Mouse (Mus musculus): ENCODE measurements around the gene 4930583I09Rik. TPM values are rescaled to one million over a fixed set of nuclear protein-coding genes. Genes with fewer than 3 reads are reported as not detected.
A peak's percentile ranks its signal among the peaks of the same experiment; 100 is the strongest.

Gene 4930583I09Rik
- total RNA-seq (2021) = not detected

GRCm38 (mm10) chr17:64835928-64836327 is at the start of gene 4930583I09Rik:
TSS of gene 4930583I09Rik (minus strand) at chr17:64836071.
- DNase-seq = no peak
- intact Hi-C loops (cut with DNase I) = no loop called here

GRCm38 (mm10) chr17:64876111-64876510 is 40.2 kb upstream of the 4930583I09Rik start:
- intact Hi-C loops (cut with DNase I) = loop anchor here (10.0 kb wide), 1 partner anchor 271 kb away; the partner anchor contains the start of gene Man2a1
- DNase-seq = peak; percentile 41

- DNase-seq = peak; percentile 45
- intact Hi-C loops (cut with DNase I) = loop anchor here (10.0 kb wide), 1 partner anchor 269 kb away; the partner anchor contains the start of gene Man2a1
These were observed 37.8 kb upstream of the 4930583I09Rik start for GRCm38 (mm10) chr17:64873651-64874072.

GRCm38 (mm10) chr17:64863817-64864216 is 27.9 kb upstream of the 4930583I09Rik start:
- no peak for DNase-seq
- intact Hi-C loops (cut with DNase I) = no loop called here

- no peak for DNase-seq
- intact Hi-C loops (cut with DNase I) = no loop called here
These were observed 25.1 kb upstream of the 4930583I09Rik start for GRCm38 (mm10) chr17:64860963-64861362.

- DNase-seq = no peak
- intact Hi-C loops (cut with DNase I) = no loop called here
These were observed 23.0 kb upstream of the 4930583I09Rik start for GRCm38 (mm10) chr17:64858848-64859247.

GRCm38 (mm10) chr17:64848031-64848430 is 12.2 kb upstream of the 4930583I09Rik start:
- intact Hi-C loops (cut with DNase I) = no loop called here
- DNase-seq = no peak

- intact Hi-C loops (cut with DNase I) = no loop called here
- no peak for DNase-seq
These were observed 10.8 kb upstream of the 4930583I09Rik start for GRCm38 (mm10) chr17:64846654-64847053.

GRCm38 (mm10) chr17:64836892-64837291 is 1.0 kb upstream of the 4930583I09Rik start:
- DNase-seq = no peak
- intact Hi-C loops (cut with DNase I) = no loop called here

- no peak for DNase-seq
- intact Hi-C loops (cut with DNase I) = no loop called here
These were observed 481 bp upstream of the 4930583I09Rik start for GRCm38 (mm10) chr17:64836352-64836751.

- DNase-seq = no peak
- intact Hi-C loops (cut with DNase I) = no loop called here
These were observed 1.9 kb downstream of the 4930583I09Rik start for GRCm38 (mm10) chr17:64833906-64834490.

- intact Hi-C loops (cut with DNase I) = no loop called here
- no peak for DNase-seq
These were observed 2.8 kb downstream of the 4930583I09Rik start for GRCm38 (mm10) chr17:64833071-64833470.

- no peak for DNase-seq
- intact Hi-C loops (cut with DNase I) = no loop called here
These were observed 8.4 kb downstream of the 4930583I09Rik start for GRCm38 (mm10) chr17:64827482-64827881.

- intact Hi-C loops (cut with DNase I) = no loop called here
These were observed 9.0 kb downstream of the 4930583I09Rik start for GRCm38 (mm10) chr17:64826843-64827242.

GRCm38 (mm10) chr17:64822561-64822960 is 13.3 kb downstream of the 4930583I09Rik start:
- no peak for DNase-seq
- intact Hi-C loops (cut with DNase I) = no loop called here

More at GRCm38 (mm10) chr17:64826843-64827242, 9.0 kb downstream of the 4930583I09Rik start:
- no peak for DNase-seq

- no peak for DNase-seq
- intact Hi-C loops (cut with DNase I) = no loop called here
These were observed 14.9 kb downstream of the 4930583I09Rik start for GRCm38 (mm10) chr17:64820841-64821593.

GRCm38 (mm10) chr17:64816298-64816697 is 19.6 kb downstream of the 4930583I09Rik start:
- intact Hi-C loops (cut with DNase I) = no loop called here
- no peak for DNase-seq

- intact Hi-C loops (cut with DNase I) = no loop called here
- no peak for DNase-seq
These were observed 20.1 kb downstream of the 4930583I09Rik start for GRCm38 (mm10) chr17:64815806-64816205.

GRCm38 (mm10) chr17:64813568-64813967 is 22.3 kb downstream of the 4930583I09Rik start:
- DNase-seq = no peak
- intact Hi-C loops (cut with DNase I) = no loop called here

GRCm38 (mm10) chr17:64806035-64806589 is 29.8 kb downstream of the 4930583I09Rik start:
- no peak for DNase-seq
- intact Hi-C loops (cut with DNase I) = no loop called here

- no peak for DNase-seq
- intact Hi-C loops (cut with DNase I) = no loop called here
These were observed 31.3 kb downstream of the 4930583I09Rik start for GRCm38 (mm10) chr17:64804375-64805124.

Data from left cerebral cortex, postnatal 4 days (tissue).